Mouse (Mus musculus) midbrain, embryonic 13.5 days (tissue): ENCODE measurements around the gene Hoxc6. TPM values are rescaled to one million over a fixed set of nuclear protein-coding genes. Genes with fewer than 3 reads are reported as not detected.

ENCODE experiments used
- ATAC-seq: fragments of 200-750 bp; cut with Nextera tagmentation; 2 replicates; pipeline ENCODE4 v1.8.0; 2017; ENCODE audit warnings: mild to moderate bottlenecking, moderate TSS enrichment, moderate library complexity
- H3K27ac ChIP-seq: fragments of 300-500 bp; sonication (generic); 2 replicates; pipeline ENCODE4 v1.5.1; 2015; ENCODE audit warnings: inconsistent platforms, mild to moderate bottlenecking, moderate library complexity
- H3K27me3 ChIP-seq: fragments of 300-500 bp; sonication (generic); 2 replicates; pipeline ENCODE4 v1.6.1; 2015; ENCODE audit warnings: mild to moderate bottlenecking, inconsistent platforms
- H3K36me3 ChIP-seq: fragments of 300-500 bp; sonication (generic); 2 replicates; pipeline ENCODE4 v1.6.1; 2015; ENCODE audit warnings: mild to moderate bottlenecking, inconsistent platforms
- H3K4me1 ChIP-seq: fragments of 300-500 bp; sonication (generic); replicated peaks from 2 replicates; pipeline ENCODE4 v1.6.1; 2015; ENCODE audit warnings: inconsistent platforms
- H3K4me2 ChIP-seq: fragments of 300-500 bp; sonication (generic); replicated peaks from 2 replicates; pipeline ENCODE4 v1.6.1; 2015; ENCODE audit warnings: moderate library complexity, mild to moderate bottlenecking, inconsistent platforms
- H3K4me3 ChIP-seq: fragments of 300-500 bp; sonication (generic); replicated peaks from 2 replicates; pipeline ENCODE4 v1.5.1; 2015; ENCODE audit warnings: mild to moderate bottlenecking, inconsistent platforms
- H3K9ac ChIP-seq: fragments of 300-500 bp; sonication (generic); replicated peaks from 2 replicates; pipeline ENCODE4 v1.6.1; 2015; ENCODE audit warnings: mild to moderate bottlenecking, inconsistent platforms
- H3K9me3 ChIP-seq: fragments of 300-500 bp; sonication (generic); 2 replicates; pipeline ENCODE4 v1.6.1; 2016; ENCODE audit warnings: mild to moderate bottlenecking, inconsistent platforms
- WGBS: fragments of 180-500 bp; shearing (Covaris S2); methylation state at CpG from one replicate; pipeline ENCODE4 v1.1.7; 2015; 5-methylcytosine and 5-hydroxymethylcytosine counted together
- polyA plus RNA-seq: library from polyadenylated mRNA; unstranded; fragments of >200 nt; fragmentation: Nextera tagmentation; extraction: Ambion mirVana; gene quantifications from 2 replicates; pipeline ENCODE4 v1.2.1, GENCODE M21; 2015

The Hoxc6 gene
- polyA plus RNA-seq, 1 experiment from 2014 or later = not detected

DNA sequence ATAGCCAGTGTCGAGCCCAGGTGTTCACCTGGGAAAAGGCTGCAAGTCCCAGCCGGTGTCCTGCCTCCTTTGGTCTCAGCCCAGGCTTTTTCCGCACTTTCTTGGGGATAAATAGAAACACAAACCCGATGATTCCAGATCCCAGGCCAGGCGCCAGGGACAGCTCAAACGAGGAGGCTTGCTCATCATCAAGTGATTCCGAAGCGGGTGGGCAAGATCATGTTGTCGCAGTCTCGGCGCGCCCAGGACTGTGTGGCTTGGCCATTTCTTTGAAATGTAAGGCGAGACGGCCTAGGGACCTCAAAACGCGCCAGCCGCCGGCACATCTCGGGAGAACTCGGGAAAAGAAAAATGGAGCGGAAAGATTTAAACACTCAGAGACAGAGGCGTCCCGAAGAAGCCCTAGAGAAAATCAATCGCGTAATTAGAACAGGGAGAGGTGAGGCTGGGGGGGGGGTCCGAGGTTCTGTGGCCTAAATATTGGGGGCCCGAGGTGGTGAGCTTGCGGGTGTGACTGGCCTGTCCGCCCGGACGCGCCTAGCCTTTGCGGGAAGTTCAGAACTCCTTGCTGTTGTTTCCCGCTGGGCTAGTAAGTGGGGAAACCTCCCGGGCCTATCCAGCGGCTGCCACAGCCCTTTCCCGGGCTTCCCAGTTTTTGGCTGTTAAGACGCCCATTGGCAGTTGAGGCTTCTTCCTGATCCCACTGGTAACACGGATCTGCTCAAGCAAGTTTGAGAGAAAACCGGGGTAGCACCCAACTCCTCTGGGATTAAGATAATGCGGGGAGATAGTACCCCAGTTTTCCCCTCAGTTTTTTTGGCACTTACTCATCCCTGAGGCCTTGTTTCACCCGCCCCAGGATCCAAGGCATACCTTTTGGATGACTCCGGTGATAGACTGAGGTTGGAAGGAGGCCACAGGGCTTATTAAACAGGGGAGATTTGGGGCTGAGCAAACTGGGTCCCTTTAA, 29.5 kb downstream of the Hoxc6 start:
- Histone ChIP-seq H3K4me1 (no peaks in the 10 kb centered on the region), H3K27ac (no peak overlapping the region), H3K9ac (no peak overlapping the region), H3K4me2 (no peak overlapping the region), H3K36me3 (no peaks in the 10 kb centered on the region), H3K9me3 (no peaks in the 10 kb centered on the region), H3K4me3 (no peak overlapping the region), H3K27me3 (peaks cover 100% of the 10 kb centered on the region)
- under 1% methylated on average over 43 of the region's 43 CpGs for whole genome bisulfite sequencing
- no peak for ATAC-seq

DNA sequence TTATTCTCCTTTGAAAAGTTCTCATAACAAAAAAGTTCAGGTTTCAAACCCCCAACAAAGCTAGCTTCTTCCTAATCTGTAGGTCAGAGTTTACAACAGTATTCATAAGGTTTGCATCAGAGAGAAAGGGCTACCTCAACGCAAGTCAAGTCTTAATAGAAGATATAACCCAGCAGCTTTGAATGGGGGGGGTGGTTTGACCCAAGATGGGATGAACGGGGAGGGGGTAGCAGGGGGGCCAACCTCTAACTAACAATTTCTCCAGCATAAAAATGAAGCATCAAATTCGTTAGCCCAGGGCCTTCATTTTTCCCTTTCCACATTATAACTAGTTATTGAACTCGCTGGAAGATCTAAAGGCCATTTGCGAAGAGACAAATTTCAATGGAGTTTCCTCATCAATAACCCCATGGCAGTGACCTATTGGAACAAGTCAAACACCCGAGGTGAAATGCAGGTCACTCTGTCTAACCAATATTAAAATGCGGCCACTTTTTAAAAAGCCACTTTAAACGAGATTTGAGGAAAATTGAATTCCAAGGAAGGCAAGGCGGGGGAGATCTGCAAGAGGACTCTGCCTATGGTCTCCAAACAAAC, 31.0 kb downstream of the Hoxc6 start:
- no peaks in the 10 kb centered on the region for H3K36me3 ChIP-seq
- H3K9me3 ChIP-seq = no peaks in the 10 kb centered on the region
- H3K27ac ChIP-seq = no peak overlapping the region
- ATAC-seq = no peak
- no peak overlapping the region for H3K4me2 ChIP-seq
- H3K4me3 ChIP-seq = no peak overlapping the region
- WGBS = 10% methylated on average over 9 of the region's 9 CpGs
- peaks cover 100% of the 10 kb centered on the region for H3K27me3 ChIP-seq
- H3K9ac ChIP-seq = no peak overlapping the region
- H3K4me1 ChIP-seq = no peaks in the 10 kb centered on the region

DNA sequence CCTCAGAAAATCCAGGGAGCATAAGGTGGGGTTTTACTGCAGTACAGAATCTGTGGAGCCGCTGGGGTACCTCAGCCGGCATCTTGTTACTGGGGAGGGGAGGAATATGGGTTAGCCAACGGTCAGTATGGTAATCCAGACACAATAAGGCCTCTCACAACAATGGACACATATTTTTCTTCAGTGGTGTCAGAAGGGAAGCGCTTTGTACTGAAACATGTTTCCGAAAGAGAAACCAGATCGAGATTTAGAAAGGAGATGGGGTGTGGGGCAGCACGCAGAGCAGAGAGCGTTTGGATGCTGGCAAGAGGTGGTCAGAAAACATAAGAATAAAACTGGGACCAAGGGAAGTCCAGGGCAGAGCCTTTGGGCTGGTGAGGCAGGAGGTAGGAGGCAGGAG, 32.1 kb downstream of the Hoxc6 start:
- under 1% methylated on average over 8 of the region's 8 CpGs for WGBS
- no peak overlapping the region for H3K4me3 ChIP-seq
- no peaks in the 10 kb centered on the region for H3K9me3 ChIP-seq
- no peak overlapping the region for H3K27ac ChIP-seq
- no peak overlapping the region for H3K4me2 ChIP-seq
- H3K4me1 ChIP-seq = peaks cover 5% of the 10 kb centered on the region; the same call in 1 of the 2 replicates
- no peak overlapping the region for H3K9ac ChIP-seq
- ATAC-seq = no peak
- peaks cover 100% of the 10 kb centered on the region for H3K27me3 ChIP-seq
- H3K36me3 ChIP-seq = no peaks in the 10 kb centered on the region

DNA sequence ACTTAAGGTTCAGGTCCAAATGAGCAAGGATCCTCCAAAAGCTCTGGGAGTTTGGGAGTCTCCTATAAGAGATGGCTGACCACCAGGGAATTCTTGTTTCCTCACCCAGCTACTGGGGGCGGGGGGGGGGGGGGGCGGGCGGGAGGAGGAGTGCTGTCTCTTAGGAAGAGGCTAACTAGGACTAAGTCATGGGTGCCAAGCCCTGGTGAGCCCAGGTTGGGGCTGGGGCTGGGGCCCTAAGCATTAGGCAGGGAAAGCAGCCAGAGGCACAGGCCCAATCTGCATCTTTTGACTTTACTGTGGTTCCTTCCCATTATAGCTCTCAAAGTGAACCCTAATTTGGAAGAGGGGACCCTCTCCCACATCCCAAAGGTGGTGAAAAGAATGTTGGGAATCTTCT, 34.1 kb downstream of the Hoxc6 start:
- no peak overlapping the region for H3K9ac ChIP-seq
- no peaks in the 10 kb centered on the region for H3K36me3 ChIP-seq
- H3K4me3 ChIP-seq = no peak overlapping the region
- H3K9me3 ChIP-seq = no peaks in the 10 kb centered on the region
- 0% methylated on average over 3 of the region's 3 CpGs for WGBS
- no peak overlapping the region for H3K27ac ChIP-seq
- no peak overlapping the region for H3K4me2 ChIP-seq
- H3K27me3 ChIP-seq = peaks cover 100% of the 10 kb centered on the region
- ATAC-seq = no peak
- H3K4me1 ChIP-seq = peaks cover 5% of the 10 kb centered on the region; the same call in 1 of the 2 replicates

DNA sequence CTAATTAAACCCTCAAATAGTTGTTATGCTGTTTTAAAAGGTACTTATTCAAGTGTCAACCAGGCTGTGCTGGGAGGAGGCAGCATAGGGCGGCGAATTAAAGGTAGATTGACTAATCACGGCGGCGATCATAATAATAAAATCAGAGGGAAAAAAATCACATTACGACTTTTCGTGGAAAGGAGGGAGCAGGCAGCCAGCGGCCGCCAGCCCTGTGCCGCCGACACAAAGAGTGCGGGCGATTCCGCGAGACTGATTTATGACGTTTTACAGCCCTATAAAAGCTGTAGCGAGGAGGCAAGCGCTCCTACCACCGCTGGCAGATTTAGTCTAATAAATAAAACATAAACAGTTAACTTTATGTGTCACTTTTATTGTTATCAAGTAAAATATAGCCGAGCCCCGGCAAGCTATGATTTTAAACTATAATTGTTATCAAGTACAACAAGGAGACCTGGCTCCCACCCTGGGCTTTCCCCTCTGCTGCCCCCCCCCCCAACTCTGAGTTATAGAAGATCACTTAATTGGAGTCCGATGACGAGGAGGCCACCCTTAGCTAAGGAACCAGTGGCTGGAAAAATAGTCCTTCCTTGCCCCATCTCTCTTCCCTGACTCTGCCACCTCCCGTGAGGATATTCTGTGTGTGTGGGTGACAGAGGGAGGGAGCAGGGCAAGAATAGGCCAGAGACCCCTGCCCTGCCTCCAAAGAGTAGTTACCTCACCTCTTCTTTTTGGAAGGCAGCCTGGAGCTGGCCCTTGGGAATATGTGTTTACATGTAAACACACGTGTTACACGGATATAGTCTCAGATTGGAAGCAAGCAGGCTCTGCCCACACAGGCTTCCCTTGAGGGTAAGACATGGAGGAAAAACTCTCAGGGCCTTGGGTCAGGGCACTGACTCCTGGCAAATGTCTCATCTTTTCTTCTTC, 34.9 kb downstream of the Hoxc6 start:
- H3K36me3 ChIP-seq = no peaks in the 10 kb centered on the region
- no peak overlapping the region for H3K4me3 ChIP-seq

DNA sequence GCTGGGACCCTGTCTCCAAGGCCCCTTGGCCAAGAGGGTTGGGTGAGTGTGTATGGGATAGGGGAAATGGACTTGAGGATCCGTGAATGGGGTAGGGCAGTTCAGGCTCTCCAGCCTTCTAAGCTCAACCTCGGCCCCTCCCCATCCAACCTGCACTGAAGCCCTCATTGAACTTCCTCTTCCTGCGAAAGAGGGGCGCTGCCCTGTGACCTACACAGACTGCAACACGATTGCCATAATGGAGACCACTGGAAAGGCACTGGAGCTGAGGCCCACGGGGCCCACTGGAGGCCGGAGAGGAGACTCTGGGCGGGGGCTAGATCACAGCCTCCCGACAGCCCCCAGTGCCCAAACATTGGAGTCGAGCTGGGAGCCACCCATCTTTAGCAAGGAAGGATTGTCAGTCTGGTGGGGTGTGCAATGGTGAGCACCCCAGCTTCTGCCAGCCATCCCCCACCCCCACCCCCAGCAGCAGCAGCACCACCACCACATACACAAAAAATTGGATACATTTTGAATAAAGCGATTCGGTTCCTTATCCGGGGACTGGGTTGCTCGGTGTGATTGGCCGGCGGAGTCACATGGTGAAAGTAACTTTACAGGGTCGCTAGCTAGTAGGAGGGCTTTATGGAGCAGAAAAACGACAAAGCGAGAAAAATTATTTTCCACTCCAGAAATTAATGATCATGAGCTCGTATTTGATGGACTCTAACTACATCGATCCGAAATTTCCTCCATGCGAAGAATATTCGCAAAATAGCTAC, 36.2 kb downstream of the Hoxc6 start:
- 2% methylated on average over 24 of the region's 24 CpGs for WGBS
- no peak for ATAC-seq
- peaks cover 100% of the 10 kb centered on the region for H3K27me3 ChIP-seq
- no peaks in the 10 kb centered on the region for H3K9me3 ChIP-seq
- H3K27ac ChIP-seq = no peak overlapping the region
- H3K36me3 ChIP-seq = no peaks in the 10 kb centered on the region
- H3K4me3 ChIP-seq = no peak overlapping the region
- no peak overlapping the region for H3K9ac ChIP-seq
- peaks cover 5% of the 10 kb centered on the region; the same call in 1 of the 2 replicates for H3K4me1 ChIP-seq
- H3K4me2 ChIP-seq = no peak overlapping the region; the same call in 1 of the 2 replicates

More for the DNA sequence above, 34.9 kb downstream of the Hoxc6 start:
- WGBS = under 1% methylated on average over 26 of the region's 26 CpGs
- ATAC-seq = no peak
- peaks cover 100% of the 10 kb centered on the region for H3K27me3 ChIP-seq
- H3K4me1 ChIP-seq = peaks cover 5% of the 10 kb centered on the region; the same call in 1 of the 2 replicates
- no peaks in the 10 kb centered on the region for H3K9me3 ChIP-seq
- no peak overlapping the region for H3K9ac ChIP-seq
- H3K4me2 ChIP-seq = no peak overlapping the region
- no peak overlapping the region for H3K27ac ChIP-seq

DNA sequence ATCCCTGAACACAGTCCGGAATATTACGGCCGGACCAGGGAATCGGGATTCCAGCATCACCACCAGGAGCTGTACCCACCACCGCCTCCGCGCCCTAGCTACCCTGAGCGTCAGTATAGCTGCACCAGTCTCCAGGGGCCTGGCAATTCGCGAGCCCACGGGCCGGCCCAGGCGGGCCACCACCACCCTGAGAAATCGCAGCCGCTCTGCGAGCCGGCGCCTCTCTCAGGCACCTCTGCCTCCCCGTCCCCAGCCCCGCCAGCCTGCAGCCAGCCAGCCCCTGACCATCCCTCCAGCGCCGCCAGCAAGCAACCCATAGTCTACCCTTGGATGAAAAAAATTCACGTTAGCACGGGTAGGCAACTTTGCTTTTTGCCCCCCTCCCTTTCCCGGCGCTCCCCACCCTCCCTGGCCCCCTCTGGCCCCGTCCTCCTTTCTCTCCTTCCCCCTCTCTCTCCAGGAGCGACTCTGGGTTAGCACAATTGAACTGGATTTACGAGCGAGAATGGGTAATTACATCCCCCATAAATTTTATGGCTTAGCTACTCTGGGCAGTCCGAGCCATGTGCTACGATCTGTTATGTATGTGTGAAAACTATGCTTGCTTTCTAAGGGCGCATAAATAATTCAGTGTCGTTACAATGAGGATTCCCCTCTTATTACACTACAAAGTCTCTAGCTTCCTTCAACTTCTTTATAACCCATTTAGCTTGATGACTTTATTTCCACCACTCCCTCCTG, 36.9 kb downstream of the Hoxc6 start:
- Histone ChIP-seq H3K36me3 (no peaks in the 10 kb centered on the region), H3K27me3 (peaks cover 100% of the 10 kb centered on the region), H3K27ac (no peak overlapping the region), H3K9me3 (no peaks in the 10 kb centered on the region), H3K9ac (no peak overlapping the region), H3K4me2 (no peak overlapping the region; the same call in 1 of the 2 replicates), H3K4me1 (peaks cover 5% of the 10 kb centered on the region; the same call in 1 of the 2 replicates), H3K4me3 (0 out of 2 replicates have a peak overlapping the region, but pooled peaks have one; percentile 0)
- ATAC-seq = no peak
- 1% methylated on average over 34 of the region's 34 CpGs for WGBS

DNA sequence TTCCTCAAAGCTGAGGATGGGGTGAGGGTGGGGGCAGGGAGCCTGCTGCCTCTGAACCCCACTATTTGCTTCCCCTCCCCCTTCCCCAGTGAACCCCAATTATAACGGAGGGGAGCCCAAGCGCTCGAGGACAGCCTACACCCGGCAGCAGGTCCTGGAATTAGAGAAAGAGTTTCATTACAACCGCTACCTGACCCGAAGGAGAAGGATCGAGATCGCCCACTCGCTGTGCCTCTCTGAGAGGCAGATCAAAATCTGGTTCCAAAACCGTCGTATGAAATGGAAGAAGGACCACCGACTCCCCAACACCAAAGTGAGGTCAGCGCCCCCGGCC, 37.5 kb downstream of the Hoxc6 start:
- ATAC-seq = no peak
- Histone ChIP-seq H3K4me2 (no peak overlapping the region), H3K9ac (no peak overlapping the region), H3K27me3 (peaks cover 100% of the 10 kb centered on the region), H3K4me3 (no peak overlapping the region), H3K9me3 (no peaks in the 10 kb centered on the region), H3K36me3 (no peaks in the 10 kb centered on the region), H3K27ac (no peak overlapping the region), H3K4me1 (peaks cover 5% of the 10 kb centered on the region; the same call in 1 of the 2 replicates)
- under 1% methylated on average over 14 of the region's 14 CpGs for WGBS

DNA sequence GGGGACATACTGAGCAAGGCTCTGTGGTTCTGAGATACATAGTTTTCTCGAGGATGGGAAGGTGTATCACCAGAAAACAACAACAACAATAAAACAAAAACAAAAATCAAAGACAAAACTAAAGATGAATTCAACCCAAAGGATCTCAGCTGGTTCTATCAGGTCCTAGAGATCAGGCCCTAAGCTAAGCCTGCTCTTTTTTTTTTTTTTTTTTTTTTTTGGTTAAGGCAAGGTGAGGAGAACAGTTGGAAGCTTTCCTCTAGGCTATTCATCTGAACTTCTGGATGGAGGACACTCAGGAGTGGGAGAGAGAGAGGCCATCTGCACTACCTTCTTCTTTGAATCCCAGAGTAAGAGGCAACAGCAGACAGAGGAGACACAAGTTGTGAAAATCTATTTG, 39.5 kb downstream of the Hoxc6 start:
- H3K4me2 ChIP-seq = no peak overlapping the region
- H3K4me3 ChIP-seq = no peak overlapping the region
- no peak overlapping the region for H3K27ac ChIP-seq
- peaks cover 100% of the 10 kb centered on the region for H3K27me3 ChIP-seq
- no peaks in the 10 kb centered on the region for H3K9me3 ChIP-seq
- H3K9ac ChIP-seq = no peak overlapping the region
- ATAC-seq = no peak
- H3K4me1 ChIP-seq = peaks cover 5% of the 10 kb centered on the region; the same call in 1 of the 2 replicates
- H3K36me3 ChIP-seq = no peaks in the 10 kb centered on the region
- 10% methylated on average over 1 of the region's 1 CpGs for WGBS

DNA sequence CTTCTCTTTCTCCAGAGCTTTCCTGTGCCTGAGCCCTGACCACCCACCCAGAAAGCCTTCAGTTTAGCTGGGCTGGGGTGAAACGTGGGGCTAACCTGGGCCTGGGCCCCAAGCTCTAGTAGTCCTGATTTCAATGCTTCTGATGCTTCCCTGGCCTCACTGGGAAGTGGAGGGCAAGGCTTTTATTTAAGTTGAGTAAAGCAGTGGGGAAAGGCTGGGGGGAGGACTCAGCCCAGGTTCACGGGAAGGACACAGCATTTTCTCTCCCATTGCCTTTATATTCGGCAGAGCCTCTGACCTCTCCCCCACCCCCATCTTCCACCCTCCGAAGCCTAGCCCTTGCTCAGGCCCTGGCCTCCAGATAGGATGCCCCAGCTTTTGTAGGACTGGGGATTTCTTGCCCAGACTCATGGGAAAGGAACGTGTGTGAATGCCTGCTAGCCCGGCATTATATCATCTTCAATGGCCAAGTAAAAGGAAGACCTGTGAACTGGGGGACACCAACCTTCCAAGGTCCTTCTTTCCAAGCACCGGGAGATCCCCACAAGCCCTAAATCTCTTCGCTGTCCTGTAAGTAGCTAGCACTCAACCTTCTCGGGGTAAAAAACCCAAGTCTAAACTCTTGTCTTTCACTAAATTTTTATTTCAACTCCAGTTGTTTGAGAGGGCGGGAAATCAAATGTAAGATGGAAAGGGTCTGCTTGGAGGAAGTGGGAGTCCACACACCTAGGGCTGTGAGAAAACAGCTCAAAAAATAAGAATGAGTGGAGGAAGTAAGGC, 40.8 kb downstream of the Hoxc6 start:
- 5% methylated on average over 10 of the region's 10 CpGs for WGBS
- ATAC-seq = no peak
- H3K4me2 ChIP-seq = no peak overlapping the region
- H3K36me3 ChIP-seq = no peaks in the 10 kb centered on the region
- H3K4me1 ChIP-seq = peaks cover 5% of the 10 kb centered on the region; the same call in 1 of the 2 replicates
- H3K4me3 ChIP-seq = no peak overlapping the region
- H3K9me3 ChIP-seq = no peaks in the 10 kb centered on the region
- no peak overlapping the region for H3K9ac ChIP-seq
- peaks cover 100% of the 10 kb centered on the region for H3K27me3 ChIP-seq
- H3K27ac ChIP-seq = no peak overlapping the region
